Mouse (Mus musculus): ENCODE results near the gene Nt5e.

The Nt5e gene

GRCm38 (mm10) chr9:88344424-88344823, 17.4 kb downstream of the Nt5e start:
- DNase-seq (ENCODE audit: low read depth, low spot score), result no peak

- no peak for DNase-seq (ENCODE audit: low read depth, low spot score)
These were observed 19.9 kb downstream of the Nt5e start for GRCm38 (mm10) chr9:88346857-88347256.

GRCm38 (mm10) chr9:88348623-88349022, 21.6 kb downstream of the Nt5e start:
- no peak for DNase-seq (ENCODE audit: low read depth, low spot score)

GRCm38 (mm10) chr9:88350317-88350716, 23.3 kb downstream of the Nt5e start:
- DNase-seq (ENCODE audit: low read depth, low spot score), result no peak

- no peak for DNase-seq (ENCODE audit: low read depth, low spot score)
These were observed 24.2 kb downstream of the Nt5e start for GRCm38 (mm10) chr9:88351163-88351562.

GRCm38 (mm10) chr9:88352741-88353140, 25.7 kb downstream of the Nt5e start:
- DNase-seq (ENCODE audit: low read depth, low spot score), result no peak

- DNase-seq (ENCODE audit: low read depth, low spot score), result no peak
These were observed 26.5 kb downstream of the Nt5e start for GRCm38 (mm10) chr9:88353459-88353858.

- no peak for DNase-seq (ENCODE audit: low read depth, low spot score)
These were observed 30.2 kb downstream of the Nt5e start for GRCm38 (mm10) chr9:88357173-88357572.

- no peak for DNase-seq (ENCODE audit: low read depth, low spot score)
These were observed 32.1 kb downstream of the Nt5e start for GRCm38 (mm10) chr9:88359140-88359539.

- DNase-seq (ENCODE audit: low read depth, low spot score), result no peak
These were observed 34.4 kb downstream of the Nt5e start for GRCm38 (mm10) chr9:88361211-88361909.

GRCm38 (mm10) chr9:88362055-88362850, 35.3 kb downstream of the Nt5e start:
- DNase-seq (ENCODE audit: low read depth, low spot score), result no peak

- DNase-seq (ENCODE audit: low read depth, low spot score), result no peak
These were observed 36.1 kb downstream of the Nt5e start for GRCm38 (mm10) chr9:88363102-88363501.

- DNase-seq (ENCODE audit: low read depth, low spot score), result no peak
These were observed 39.3 kb downstream of the Nt5e start for GRCm38 (mm10) chr9:88366308-88366707.

GRCm38 (mm10) chr9:88366819-88367218, 39.8 kb downstream of the Nt5e start:
- no peak for DNase-seq (ENCODE audit: low read depth, low spot score)

GRCm38 (mm10) chr9:88367322-88367721, 40.3 kb downstream of the Nt5e start:
- DNase-seq (ENCODE audit: low read depth, low spot score), result no peak

GRCm38 (mm10) chr9:88367751-88368150, 40.8 kb downstream of the Nt5e start:
- no peak for DNase-seq (ENCODE audit: low read depth, low spot score)

GRCm38 (mm10) chr9:88368476-88368875, 41.5 kb downstream of the Nt5e start:
- no peak for DNase-seq (ENCODE audit: low read depth, low spot score)

- no peak for DNase-seq (ENCODE audit: low read depth, low spot score)
These were observed 42.7 kb downstream of the Nt5e start for GRCm38 (mm10) chr9:88369666-88370065.

- DNase-seq (ENCODE audit: low read depth, low spot score), result no peak
These were observed 44.2 kb downstream of the Nt5e start for GRCm38 (mm10) chr9:88371201-88371600.

GRCm38 (mm10) chr9:88373001-88373400, 46.0 kb downstream of the Nt5e start:
- DNase-seq (ENCODE audit: low read depth, low spot score), result no peak

- no peak for DNase-seq (ENCODE audit: low read depth, low spot score)
These were observed 50.5 kb downstream of the Nt5e start for GRCm38 (mm10) chr9:88377483-88377882.

- DNase-seq (ENCODE audit: low read depth, low spot score), result no peak
These were observed 52.1 kb downstream of the Nt5e start for GRCm38 (mm10) chr9:88379057-88379456.

- DNase-seq (ENCODE audit: low read depth, low spot score), result no peak
These were observed 53.1 kb downstream of the Nt5e start for GRCm38 (mm10) chr9:88380076-88380475.
